Mouse (Mus musculus) ovary, postnatal 36 days (tissue): ENCODE results near the gene Med27.

Source experiments
- DNase-seq: peaks from one replicate; pipeline ENCODE4 v3.0.0; 2022; ENCODE audit warnings: low spot score, mixed read lengths

Med27 gene

DNA sequence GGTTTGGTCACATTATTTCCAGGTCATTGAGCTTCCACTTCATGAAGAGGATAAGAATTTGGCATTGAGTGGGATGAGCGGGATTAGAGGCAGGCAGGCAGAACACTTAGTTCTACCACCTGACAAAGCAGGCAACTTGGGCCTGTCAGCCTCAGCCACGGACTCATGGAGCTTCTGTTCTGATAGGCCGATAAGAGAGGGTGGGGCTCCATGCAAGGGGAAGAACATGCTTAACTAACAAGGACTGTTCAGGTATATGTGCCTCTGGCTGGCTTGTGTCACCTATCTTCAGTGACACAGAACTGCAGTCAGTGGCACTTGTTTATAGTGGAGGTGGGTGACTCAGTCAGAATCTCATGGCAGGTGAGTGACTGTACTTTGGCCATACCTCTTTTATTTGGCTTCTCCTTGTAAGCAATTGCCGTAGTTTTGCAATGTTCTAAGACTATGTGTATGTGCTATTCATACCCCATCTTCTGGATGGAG is 126.4 kb downstream of the Med27 start:
- no peak for DNase-seq

DNA sequence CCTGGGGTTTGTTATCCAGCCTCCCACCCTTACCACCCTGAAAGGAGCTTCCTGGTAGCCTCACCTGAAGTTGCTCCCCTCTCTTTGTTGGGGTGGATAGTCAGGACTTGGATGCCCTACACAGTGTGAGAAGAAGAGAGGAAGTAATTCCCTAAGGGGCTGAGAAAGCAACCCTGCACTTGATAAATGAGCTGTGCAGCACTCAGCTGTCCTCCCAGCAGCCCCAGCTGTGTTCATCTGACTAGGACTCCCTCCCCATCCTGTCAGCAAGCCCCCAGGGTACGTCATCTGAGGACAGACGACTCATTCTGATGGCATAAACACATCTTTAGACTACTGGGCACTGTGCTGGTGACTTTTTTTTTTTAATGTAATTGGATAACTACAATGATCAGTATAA is 127.3 kb downstream of the Med27 start:
- no peak for DNase-seq

- DNase-seq, result no peak
These were observed 130.1 kb downstream of the Med27 start for GRCm38 (mm10) chr2:29476702-29477101.

DNA sequence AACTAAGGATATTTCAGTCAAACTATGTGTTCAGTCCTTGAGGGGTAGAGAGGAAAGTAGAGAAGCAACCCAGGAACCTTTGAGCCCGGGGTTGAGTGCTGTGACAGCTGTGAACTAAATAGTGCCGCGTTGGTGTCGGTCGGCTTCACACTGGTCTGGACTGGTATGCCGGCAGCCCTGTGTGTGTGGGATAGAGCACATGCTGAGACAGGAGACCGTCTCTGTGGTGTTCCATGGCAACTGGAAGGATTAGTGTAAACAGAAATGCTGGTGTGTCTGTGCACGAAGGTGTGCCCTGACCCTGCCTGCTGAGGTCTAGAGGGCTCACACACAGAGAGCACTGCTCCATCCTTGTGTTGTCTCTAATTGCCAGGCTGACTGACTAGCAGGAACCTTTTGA is 135.2 kb downstream of the Med27 start:
- DNase-seq, result no peak

DNA sequence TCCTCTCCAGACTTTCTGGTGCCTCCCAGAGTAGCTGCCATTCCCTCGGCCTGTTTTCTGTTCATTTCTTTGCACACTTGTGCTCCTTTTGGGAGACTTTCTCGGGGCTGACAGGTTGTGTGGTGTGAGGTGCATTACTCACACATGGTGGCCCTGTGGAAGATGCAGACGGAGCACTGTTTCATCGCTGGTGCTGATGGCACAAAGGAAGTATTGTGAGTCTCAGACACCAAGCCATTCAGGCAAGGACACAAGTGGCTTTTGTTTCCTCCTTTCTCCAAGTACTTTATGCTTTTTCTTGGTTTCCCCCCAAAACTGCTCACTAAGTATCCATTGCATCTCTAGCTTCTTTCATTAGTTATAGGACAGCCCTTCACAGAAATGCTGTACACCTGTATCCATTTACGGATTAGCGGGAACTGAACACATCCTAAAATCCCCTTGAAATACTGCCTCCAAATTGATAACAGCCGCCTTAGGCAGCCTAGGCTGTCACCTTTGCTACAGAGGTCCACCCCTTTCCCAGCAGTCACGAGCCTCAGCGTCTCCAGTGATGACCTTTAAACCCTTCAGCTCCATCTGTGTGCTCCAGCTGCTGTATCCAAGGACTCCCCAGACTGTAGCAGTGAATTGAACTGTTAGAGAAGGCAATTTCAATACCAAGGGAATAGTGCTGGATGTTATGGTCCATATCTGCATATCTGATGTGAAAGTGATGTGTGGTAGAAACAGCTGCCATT is 136.5 kb downstream of the Med27 start:
- no peak for DNase-seq

GRCm38 (mm10) chr2:29485519-29485918 is 138.9 kb downstream of the Med27 start:
- no peak for DNase-seq

GRCm38 (mm10) chr2:29486491-29486890 is 139.9 kb downstream of the Med27 start:
- no peak for DNase-seq

- no peak for DNase-seq
These were observed 141.0 kb downstream of the Med27 start for GRCm38 (mm10) chr2:29487652-29488051.

DNA sequence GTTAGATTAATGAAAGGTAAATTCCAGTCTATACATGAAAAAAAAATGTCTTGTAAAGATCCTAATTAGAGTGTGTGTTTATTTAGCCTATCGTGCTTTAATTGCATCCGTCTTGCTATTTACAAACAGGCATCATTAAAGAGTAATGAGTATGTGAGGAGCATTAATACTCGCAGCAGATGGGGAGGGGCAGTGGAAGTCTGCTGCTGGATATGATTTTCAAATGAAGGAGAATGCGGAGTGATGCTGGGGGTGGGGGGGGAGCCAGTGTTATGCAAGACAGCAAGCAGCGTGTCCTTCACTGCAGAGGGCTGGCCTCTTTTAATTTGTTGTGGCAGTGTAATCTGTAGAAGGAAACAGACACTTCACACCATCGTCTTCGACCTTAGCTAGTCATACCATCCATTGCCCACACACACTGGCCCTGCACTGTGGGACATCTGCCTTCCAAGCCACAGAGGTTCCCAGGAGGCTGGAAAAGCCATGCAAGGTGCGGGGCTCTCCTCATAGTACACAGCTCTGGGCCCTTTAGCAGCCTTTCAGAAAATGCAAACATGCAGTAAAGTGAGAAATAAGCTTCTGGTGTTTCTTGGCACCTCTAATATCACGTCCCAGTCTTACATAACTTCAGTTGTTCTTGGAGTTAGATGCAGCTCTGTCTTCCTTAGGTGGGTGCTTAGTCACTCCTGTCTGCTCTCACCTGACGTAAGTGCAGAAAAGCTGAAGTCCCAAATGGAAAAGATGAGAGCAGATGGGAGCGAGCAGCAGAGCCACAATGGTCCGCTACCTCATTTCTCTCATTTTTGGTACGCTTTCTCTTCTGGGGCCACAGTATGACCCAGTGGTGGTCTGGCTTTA is 142.0 kb downstream of the Med27 start:
- DNase-seq, result no peak

DNA sequence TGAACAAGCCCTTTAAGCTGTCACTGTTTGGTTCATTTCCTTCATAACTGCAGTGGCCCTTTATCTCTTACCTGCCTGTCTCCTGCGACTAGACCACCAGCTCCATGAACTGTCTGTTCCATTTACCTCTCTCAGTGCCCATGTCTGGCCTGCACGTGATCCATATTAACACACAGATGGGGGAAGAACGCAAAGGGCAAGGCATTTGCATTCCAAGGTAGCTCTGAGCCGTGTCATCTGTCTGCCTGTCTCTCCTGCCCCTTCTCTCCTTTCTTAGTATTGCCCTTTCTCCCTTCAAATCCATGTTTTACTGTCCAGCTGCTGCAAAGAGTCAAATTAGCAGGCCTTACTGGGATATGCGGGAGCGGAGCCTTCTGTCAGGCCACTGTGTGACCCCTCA is 145.0 kb downstream of the Med27 start:
- DNase-seq, result no peak

- peak; percentile 18 for DNase-seq
These were observed 146.9 kb downstream of the Med27 start for GRCm38 (mm10) chr2:29493396-29494031.

- no peak for DNase-seq
These were observed 148.7 kb downstream of the Med27 start for GRCm38 (mm10) chr2:29495271-29495670.

GRCm38 (mm10) chr2:29500601-29501350 is 154.2 kb downstream of the Med27 start:
- DNase-seq, result no peak

DNA sequence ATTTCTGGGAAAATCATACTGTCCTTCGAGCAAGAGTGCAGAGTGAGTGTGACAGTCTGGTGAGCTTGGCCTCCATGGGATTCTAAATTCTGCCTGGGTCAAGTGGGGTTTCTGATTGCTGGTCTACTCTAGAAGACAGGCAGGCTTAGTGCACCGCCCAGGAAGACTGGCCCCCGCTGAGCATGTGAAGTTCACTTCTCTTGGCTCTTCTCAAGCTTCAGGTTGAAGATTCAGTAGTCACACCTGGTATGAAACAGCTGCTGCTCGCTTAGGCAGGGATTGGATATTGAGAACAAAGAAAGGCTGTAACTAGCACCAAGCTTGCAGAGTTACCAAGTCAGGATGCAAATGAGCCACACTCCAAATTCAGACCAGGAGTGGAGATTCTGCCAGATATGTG is 154.8 kb downstream of the Med27 start:
- no peak for DNase-seq

DNA sequence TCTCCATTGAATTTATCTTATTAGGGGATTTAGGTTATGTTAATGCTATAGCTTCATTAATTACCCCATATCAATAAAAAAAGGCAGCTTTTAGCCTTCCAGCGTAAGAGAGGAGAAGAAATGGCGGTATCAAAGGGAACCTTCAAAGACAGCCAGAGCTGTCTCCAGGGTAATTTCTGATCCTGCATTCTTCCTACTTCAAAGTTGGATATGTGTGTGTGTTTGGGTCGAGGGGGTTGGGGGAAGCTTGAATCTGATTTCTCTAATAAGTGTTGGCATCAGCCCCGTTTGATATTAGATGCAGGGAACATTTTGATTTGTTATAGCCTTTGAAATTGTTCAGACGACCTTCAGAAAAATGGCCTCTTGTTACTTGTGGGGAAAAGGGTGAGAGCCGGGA is 158.2 kb downstream of the Med27 start:
- no peak for DNase-seq

GRCm38 (mm10) chr2:29506411-29506810 is 159.8 kb downstream of the Med27 start:
- no peak for DNase-seq

DNA sequence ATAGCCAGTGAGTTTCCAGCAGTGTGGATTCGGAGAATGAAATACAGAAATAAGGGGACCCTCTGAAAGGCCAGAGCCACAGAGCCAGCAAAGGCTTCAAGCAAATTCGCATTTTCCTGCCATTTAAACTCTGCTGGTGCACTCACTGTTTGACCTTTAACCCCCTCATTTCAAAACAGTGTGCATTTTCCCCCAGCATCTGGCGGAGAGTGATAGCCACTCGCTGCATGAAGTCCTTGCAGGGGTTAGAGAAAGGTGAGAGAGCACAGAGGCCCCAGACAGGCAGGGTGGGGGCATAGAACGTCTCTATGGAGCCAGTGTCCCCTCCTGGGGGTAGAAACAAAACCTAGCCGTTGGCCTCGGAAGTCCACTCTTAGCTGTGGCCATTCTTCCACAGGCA is 166.5 kb downstream of the Med27 start:
- no peak for DNase-seq

DNA sequence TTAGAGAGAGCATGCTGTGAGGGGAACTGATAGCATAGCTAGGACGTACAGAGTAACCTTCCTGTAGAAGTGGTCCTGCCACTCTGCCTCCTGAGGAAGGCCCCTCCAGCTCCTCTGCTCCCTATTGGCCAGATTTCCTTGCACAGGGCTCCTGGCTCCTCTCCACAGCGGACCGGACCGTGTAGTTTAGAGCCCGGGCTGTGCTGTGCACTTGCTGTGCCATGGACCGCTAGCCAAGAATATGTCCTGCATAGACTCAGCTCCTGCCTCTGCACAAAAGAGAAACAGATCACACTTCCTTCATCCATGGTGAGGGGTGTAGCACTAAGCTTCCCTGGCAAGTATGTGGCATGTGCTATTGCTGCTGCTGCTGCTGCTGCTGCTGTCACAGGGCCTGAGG is 168.2 kb downstream of the Med27 start:
- no peak for DNase-seq

- no peak for DNase-seq
These were observed 169.3 kb downstream of the Med27 start for GRCm38 (mm10) chr2:29515831-29516447.

- no peak for DNase-seq
These were observed 170.1 kb downstream of the Med27 start for GRCm38 (mm10) chr2:29516621-29517170.

DNA sequence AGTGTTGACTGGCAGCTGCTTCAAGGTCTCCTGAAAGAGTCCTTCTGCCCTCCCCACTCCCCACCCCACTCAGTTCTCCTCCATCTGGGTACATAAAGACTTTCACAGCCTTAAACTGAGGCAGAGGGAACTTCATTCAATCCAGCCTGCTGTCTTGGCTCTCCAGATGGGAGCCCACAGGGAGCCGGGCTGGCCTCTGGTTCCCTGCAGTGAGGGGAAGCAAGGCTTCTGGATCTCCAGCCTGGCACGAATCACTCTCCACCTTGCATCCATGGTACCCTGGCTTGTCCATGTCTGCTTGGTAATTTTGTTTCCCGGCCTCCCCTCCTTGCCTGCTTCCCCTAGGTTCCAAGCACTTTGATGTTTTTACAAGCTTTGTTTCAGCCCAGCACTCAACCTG is 172.8 kb downstream of the Med27 start:
- no peak for DNase-seq
